In the genomic region with DNA sequence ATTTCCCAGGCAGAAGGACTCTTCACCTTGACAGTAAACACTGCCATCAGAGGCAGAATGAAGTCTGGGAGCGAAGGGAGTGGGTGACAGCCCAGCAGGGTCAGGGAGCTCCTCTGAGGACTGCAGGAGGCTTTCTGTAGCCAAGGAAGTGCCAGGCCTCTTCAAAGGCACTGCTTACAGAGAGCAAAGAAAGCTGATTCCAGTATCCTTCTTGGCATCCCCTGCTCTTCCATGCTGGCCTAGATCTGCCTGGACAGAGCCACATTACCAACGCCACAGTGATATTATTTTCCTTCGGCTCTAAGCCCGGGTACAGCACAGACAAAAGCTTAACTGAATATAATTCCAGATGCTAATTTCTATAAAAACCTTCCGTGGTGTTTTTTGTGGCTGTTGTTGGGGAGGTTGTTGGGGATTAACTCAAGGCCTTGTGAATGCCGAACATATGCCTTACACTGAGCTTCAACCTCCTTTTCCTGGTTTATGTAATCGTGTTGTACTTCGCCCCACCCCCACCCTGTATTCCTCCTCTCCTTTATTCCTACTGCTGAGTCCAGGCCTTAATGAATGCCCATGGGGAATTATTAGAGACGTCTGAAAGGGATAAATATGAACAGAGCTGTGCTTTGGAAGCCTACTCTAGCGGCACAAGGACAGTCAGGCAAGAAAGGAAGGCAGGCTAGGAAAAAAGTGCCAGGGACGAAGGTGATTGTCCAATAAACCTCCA, we compare ENCODE assay signal across 11 mouse cellular contexts. TPM values are rescaled to one million over a fixed set of nuclear protein-coding genes. Genes with fewer than 3 reads are reported as not detected.
DNase-seq lines count a peak whose midpoint lies in the region; ATAC-seq lines count a peak whose summit lies in the region.
"Had no signal": no experiment of that assay in that cellular context is flagged by ENCODE, and none has a peak within 500 bp of the region (broad histone marks: within the 10 kb centered on the region; RNA-seq: fewer than 3 reads in every experiment).

No protein-coding gene starts in this region.

- no peak overlapping the region for H3K27ac ChIP-seq in liver, embryonic 16.5 days (ENCODE audit: low read length)
- peak overlapping the region; percentile 75 for H3K27ac ChIP-seq in forebrain, embryonic 13.5 days
- H3K27ac ChIP-seq in hindbrain, embryonic 15.5 days (replicated peaks), result peak overlapping the region; percentile 61
- H3K27ac ChIP-seq: liver, embryonic 15.5 days had no signal

- peaks cover 3% of the 10 kb centered on the region; the same call in 1 of the 2 replicates for H3K36me3 ChIP-seq in liver, embryonic 16.5 days (ENCODE audit: control insufficient read depth, insufficient read depth)
- 0 out of 2 replicates have a peak, but pooled peaks cover 7% of the 10 kb centered on the region for H3K36me3 ChIP-seq in forebrain, embryonic 13.5 days (ENCODE audit: poor library complexity, severe bottlenecking)
- H3K36me3 ChIP-seq in hindbrain, embryonic 15.5 days, result 0 out of 2 replicates have a peak, but pooled peaks cover 2% of the 10 kb centered on the region

- H3K27me3 ChIP-seq in liver, embryonic 16.5 days (ENCODE audit: control insufficient read depth, insufficient read depth, low read depth, low read length), result no peaks in the 10 kb centered on the region
- no peaks in the 10 kb centered on the region for H3K27me3 ChIP-seq in forebrain, embryonic 13.5 days
- no peaks in the 10 kb centered on the region for H3K27me3 ChIP-seq in hindbrain, embryonic 15.5 days
- H3K27me3 ChIP-seq: liver, embryonic 15.5 days had no signal

- H3K4me3 ChIP-seq in liver, embryonic 16.5 days (ENCODE audit: low read depth, low read length), result no peak overlapping the region
- H3K4me3 ChIP-seq in forebrain, embryonic 13.5 days, result no peak overlapping the region
- H3K4me3 ChIP-seq in hindbrain, embryonic 15.5 days, result no peak overlapping the region
- H3K4me3 ChIP-seq: liver, embryonic 15.5 days; myocyte had no signal

- H3K4me2 ChIP-seq in liver, embryonic 16.5 days (ENCODE audit: low read depth, low read length), result no peak overlapping the region
- no peak overlapping the region for H3K4me2 ChIP-seq in forebrain, embryonic 13.5 days
- H3K4me2 ChIP-seq in hindbrain, embryonic 15.5 days, result no peak overlapping the region
- H3K4me2 ChIP-seq: liver, embryonic 15.5 days had no signal

- H3K9me3 ChIP-seq in liver, embryonic 16.5 days (replicated peaks; ENCODE audit: control insufficient read depth, low read length), result no peaks in the 10 kb centered on the region
- H3K9me3 ChIP-seq in forebrain, embryonic 13.5 days (replicated peaks), result no peaks in the 10 kb centered on the region
- H3K9me3 ChIP-seq in hindbrain, embryonic 15.5 days, result no peaks in the 10 kb centered on the region
- H3K9me3 ChIP-seq: liver, embryonic 15.5 days had no signal

- WGBS in liver, embryonic 16.5 days (ENCODE audit: insufficient replicate concordance), result 72% methylated on average over 11 of the region's 11 CpGs
- WGBS in forebrain, embryonic 13.5 days, result 62% methylated on average over 11 of the region's 11 CpGs
- WGBS in hindbrain, embryonic 15.5 days, result 64% methylated on average over 11 of the region's 11 CpGs

- ATAC-seq in liver, embryonic 16.5 days (ENCODE audit: low read depth), result no peak
- ATAC-seq in forebrain, embryonic 13.5 days, result 0 out of 2 replicates have a peak, but pooled peaks have one; percentile 43
- ATAC-seq in hindbrain, embryonic 15.5 days (ENCODE audit: low FRiP score, low read depth), result peak; percentile 48; the same call in 1 of the 2 replicates

- H3K9ac ChIP-seq in liver, embryonic 16.5 days (ENCODE audit: low read depth, low read length), result 0 out of 2 replicates have a peak overlapping the region, but pooled peaks have one; percentile 19
- no peak overlapping the region for H3K9ac ChIP-seq in forebrain, embryonic 13.5 days
- H3K9ac ChIP-seq in hindbrain, embryonic 15.5 days, result no peak overlapping the region
- H3K9ac ChIP-seq: liver, embryonic 15.5 days had no signal

- H3K4me1 ChIP-seq in liver, embryonic 16.5 days (ENCODE audit: control insufficient read depth, low read depth, low read length), result peaks cover 6% of the 10 kb centered on the region
- H3K4me1 ChIP-seq in forebrain, embryonic 13.5 days, result peaks cover 7% of the 10 kb centered on the region; the same call in 1 of the 2 replicates
- H3K4me1 ChIP-seq in hindbrain, embryonic 15.5 days (replicated peaks), result 0 out of 2 replicates have a peak, but pooled peaks cover 5% of the 10 kb centered on the region

- DNase-seq in liver, result no peak
- DNase-seq in skeletal muscle tissue, adult 2 months (ENCODE audit: low read depth, low spot score), result peak; percentile 65
- DNase-seq in urinary bladder, postnatal 25 days (ENCODE audit: low spot score), result no peak
- no peak for DNase-seq in c-Kit-positive CD71-positive TER-119-positive erythroid progenitor cells, embryonic 14.5 days (ENCODE audit: low spot score)
- DNase-seq: adrenal gland, postnatal 10 days; layer of hippocampus, adult 9-11 months had no signal

RNA-seq across cellular contexts. Expression of a gene that starts 25.2 kb away (rescaled TPM):
- 10.7 and 13.1 TPM in 2 replicates for polyA plus RNA-seq in liver, embryonic 16.5 days (2015; fragmentation: Nextera tagmentation; extraction: Ambion mirVana)
- 17.0 TPM in 2 replicates for polyA plus RNA-seq in forebrain, embryonic 13.5 days (2015; fragmentation: Nextera tagmentation; extraction: Ambion mirVana)
- 15.8 and 17.8 TPM in 2 replicates for polyA plus RNA-seq in hindbrain, embryonic 15.5 days (2015; fragmentation: Nextera tagmentation; extraction: Ambion mirVana)

RNA-seq across cellular contexts. Expression of a gene that starts 45.2 kb away (rescaled TPM):
- polyA plus RNA-seq in liver, embryonic 16.5 days (2015; fragmentation: Nextera tagmentation; extraction: Ambion mirVana), result 30.8 and 34.9 TPM in 2 replicates
- 147 and 152 TPM in 2 replicates for polyA plus RNA-seq in forebrain, embryonic 13.5 days (2015; fragmentation: Nextera tagmentation; extraction: Ambion mirVana)
- 274 and 283 TPM in 2 replicates for polyA plus RNA-seq in hindbrain, embryonic 15.5 days (2015; fragmentation: Nextera tagmentation; extraction: Ambion mirVana)

RNA-seq across cellular contexts. Expression of a gene that starts 46.1 kb away (rescaled TPM):
- 37.4 and 38.8 TPM in 2 replicates for polyA plus RNA-seq in liver, embryonic 16.5 days (2015; fragmentation: Nextera tagmentation; extraction: Ambion mirVana)
- 67.6 and 69.9 TPM in 2 replicates for polyA plus RNA-seq in forebrain, embryonic 13.5 days (2015; fragmentation: Nextera tagmentation; extraction: Ambion mirVana)
- 81.4 and 83.6 TPM in 2 replicates for polyA plus RNA-seq in hindbrain, embryonic 15.5 days (2015; fragmentation: Nextera tagmentation; extraction: Ambion mirVana)

RNA-seq across cellular contexts. Expression of a gene that starts 47.3 kb away (rescaled TPM):
- 3.0 and 4.4 TPM in 2 replicates for polyA plus RNA-seq in liver, embryonic 16.5 days (2015; fragmentation: Nextera tagmentation; extraction: Ambion mirVana)
- 2.1 and 3.7 TPM in 2 replicates for polyA plus RNA-seq in forebrain, embryonic 13.5 days (2015; fragmentation: Nextera tagmentation; extraction: Ambion mirVana)
- 4.1 and 7.1 TPM in 2 replicates for polyA plus RNA-seq in hindbrain, embryonic 15.5 days (2015; fragmentation: Nextera tagmentation; extraction: Ambion mirVana)
